Mouse (Mus musculus): Measurements from ENCODE around the gene Spa17. TPM values are rescaled to one million over a fixed set of nuclear protein-coding genes. Genes with fewer than 3 reads are reported as not detected.
A peak's percentile ranks its signal among the peaks of the same experiment; 100 is the strongest.

The Spa17 gene
- total and polyA plus RNA-seq, 3 experiments, result 0.46 to 2.6 TPM; not detected in 1

GRCm38 (mm10) chr9:37659413-37659812, 45.9 kb upstream of the Spa17 start:
- Histone ChIP-seq H3K9ac (ENCODE audit: control insufficient read depth, low read depth, low read length, poor library complexity, severe bottlenecking) (peak overlapping the region; percentile 14; the same call in 1 of the 2 replicates), H3K9me3 (replicated peaks; ENCODE audit: insufficient read depth, low read length) (no peaks in the 10 kb centered on the region), H3K79me2 (ENCODE audit: control insufficient read depth, insufficient read depth, low read length, poor library complexity) (peaks cover 17% of the 10 kb centered on the region), H3K36me3 (ENCODE audit: control insufficient read depth in 1 of 2, insufficient read depth in 2 of 2, low read length in 2 of 2) (peaks cover 4 to 25% of the 10 kb centered on the region in 2 experiments), H3K4me1 (ENCODE audit: control insufficient read depth in 1 of 2, insufficient read depth in 2 of 2, low read length in 2 of 2) (peaks cover 8 to 22% of the 10 kb centered on the region in 2 experiments), H3K27me3 (ENCODE audit: control insufficient read depth in 1 of 2, insufficient read depth in 2 of 2, low read length in 2 of 2) (no peaks in the 10 kb centered on the region), H3K27ac (ENCODE audit: control insufficient read depth, low read depth, low read length) (peak overlapping the region; percentile 45; the same call in 1 of the 2 replicates), H3K4me3 (ENCODE audit: control insufficient read depth in 1 of 2, insufficient read depth in 1 of 2, low read depth in 2 of 2, low read length in 2 of 2) (peak overlapping the region; percentile 16 to 38; a peak in 2 of 4 replicates)
- TF ChIP-seq NRF1 (IDR thresholded peaks at IDR 0.05; ENCODE audit: insufficient read depth, low read depth, low read length, poor library complexity, severe bottlenecking) (no peak), MYB (IDR thresholded peaks at IDR 0.05; ENCODE audit: low read depth, low read length) (no peak), RCOR1 (IDR thresholded peaks at IDR 0.05; ENCODE audit: low read depth, low read length) (no peak), USF1 (IDR thresholded peaks at IDR 0.05; ENCODE audit: low read depth, low read length) (no peak), MYC (IDR thresholded peaks at IDR 0.05; ENCODE audit: low read depth, low read length) (0 out of 2 replicates have a peak, but pooled peaks have one; percentile 36), POLR2AphosphoS2 (IDR thresholded peaks at IDR 0.05; ENCODE audit: low read length) (no peak), ZNF384 (IDR thresholded peaks at IDR 0.05; ENCODE audit: low read depth, low read length) (peak; percentile 86), ZC3H11A (IDR thresholded peaks at IDR 0.05; ENCODE audit: low read depth, low read length) (no peak), EP300 (IDR thresholded peaks at IDR 0.05; ENCODE audit: low read depth in 1 of 2, low read length in 2 of 2) (peak in 1 of 2 experiments; percentile 61; a peak in 1 of 4 replicates), MAZ (IDR thresholded peaks at IDR 0.05; ENCODE audit: low read depth, low read length) (no peak), SIN3A (IDR thresholded peaks at IDR 0.05; ENCODE audit: low read length) (peak; percentile 44; the same call in 1 of the 2 replicates), ZKSCAN1 (IDR thresholded peaks at IDR 0.05; ENCODE audit: low read depth, low read length) (no peak), ETS1 (IDR thresholded peaks at IDR 0.05; ENCODE audit: low read depth, low read length) (peak; percentile 35; the same call in 1 of the 2 replicates), GABPA (IDR thresholded peaks at IDR 0.05; ENCODE audit: low read depth, low read length) (no peak), ZMIZ1 (IDR thresholded peaks at IDR 0.05; ENCODE audit: low read depth, low read length) (no peak), TAL1 (IDR thresholded peaks at IDR 0.05; ENCODE audit: low read length) (no peak), MXI1 (IDR thresholded peaks at IDR 0.05; ENCODE audit: low read depth, low read length) (peak; percentile 22; the same call in 1 of the 2 replicates), JUND (IDR thresholded peaks at IDR 0.05; ENCODE audit: low read depth, low read length) (no peak), CTCF (IDR thresholded peaks at IDR 0.05 in 2 of 3, conservative IDR thresholded peaks at IDR 0.05 in 1 of 3; ENCODE audit: control insufficient read depth in 1 of 3, insufficient read depth in 1 of 3, low read depth in 2 of 3, low read length in 3 of 3, poor library complexity in 1 of 3, severe bottlenecking in 1 of 3) (no peak), GATA1 (IDR thresholded peaks at IDR 0.05; ENCODE audit: low read depth, low read length) (peak; percentile 35), TCF12 (IDR thresholded peaks at IDR 0.05; ENCODE audit: low read depth, low read length) (no peak)
- peak; percentile 35 for DNase-seq (ENCODE audit: low read depth, low spot score)
